Mouse (Mus musculus): ENCODE data around the gene Gm42715.

- TF ChIP-seq CTCF (IDR thresholded peaks at IDR 0.05; ENCODE audit: low read depth, low read length) (no peak), POLR2A (IDR thresholded peaks at IDR 0.05; ENCODE audit: extremely low read depth, insufficient read depth, low read length) (no peak)
Observed at GRCm38 (mm10) chr7:127596747-127597146, 77.4 kb downstream of the Gm42715 start.
